14 mouse cellular contexts compared by ENCODE assay signal in the genomic region with DNA sequence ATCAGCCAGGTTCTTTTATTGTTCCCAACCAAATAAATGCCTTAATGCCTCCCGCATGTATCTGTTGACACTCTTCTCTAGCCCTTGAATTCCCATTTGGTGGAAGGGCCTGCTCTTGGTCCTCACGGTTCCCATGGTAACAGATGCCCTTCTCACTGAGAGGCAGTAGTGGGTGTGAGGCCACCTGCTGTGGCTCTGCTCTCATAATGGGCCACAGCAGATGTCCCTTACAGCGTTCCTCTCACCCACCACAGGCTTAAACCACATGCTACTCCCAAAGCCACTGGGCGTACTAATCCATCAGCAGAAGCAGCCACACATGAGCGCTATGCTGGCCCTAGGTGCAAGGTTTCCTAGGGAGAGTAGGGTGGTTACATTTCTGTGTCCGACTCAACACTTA. TPM values are rescaled to one million over a fixed set of nuclear protein-coding genes. Genes with fewer than 3 reads are reported as not detected.
A peak's percentile ranks its signal among the peaks of the same experiment; 100 is the strongest.
DNase-seq lines count a peak whose midpoint lies in the region; ATAC-seq and TF ChIP-seq lines count a peak whose summit lies in the region.
"Had no signal": no experiment of that assay in that cellular context is flagged by ENCODE, and none has a peak within 500 bp of the region (broad histone marks: within the 10 kb centered on the region; RNA-seq: fewer than 3 reads in every experiment).

No protein-coding gene starts in this region.

- H3K27me3 ChIP-seq in midbrain, embryonic 11.5 days (ENCODE audit: control insufficient read depth, insufficient read depth, low read length): no peaks in the 10 kb centered on the region
- H3K27me3 ChIP-seq in midbrain, postnatal 0 days (ENCODE audit: insufficient read depth, low read length): no peaks in the 10 kb centered on the region
- no peaks in the 10 kb centered on the region for H3K27me3 ChIP-seq in hindbrain, embryonic 12.5 days

- peak; percentile 63; the same call in 1 of the 2 replicates for ATAC-seq in midbrain, embryonic 11.5 days (ENCODE audit: low FRiP score)
- ATAC-seq in midbrain, postnatal 0 days (ENCODE audit: low FRiP score): no peak
- ATAC-seq in hindbrain, embryonic 12.5 days (ENCODE audit: low FRiP score): peak; percentile 54; the same call in 1 of the 2 replicates
- no peak for ATAC-seq in activated CD4-positive, CD25-positive, alpha-beta regulatory T cell, adult 4 months
- ATAC-seq: inflammation-experienced regulatory T-cells, adult 6 months had no signal

- H3K4me1 ChIP-seq in midbrain, embryonic 11.5 days (ENCODE audit: control insufficient read depth, insufficient read depth, low read length): peaks cover 4% of the 10 kb centered on the region; the same call in 1 of the 2 replicates
- H3K4me1 ChIP-seq in midbrain, postnatal 0 days (ENCODE audit: insufficient read depth, low read length): no peaks in the 10 kb centered on the region
- H3K4me1 ChIP-seq in hindbrain, embryonic 12.5 days: peaks cover 3% of the 10 kb centered on the region; the same call in 1 of the 2 replicates

- H3K9me3 ChIP-seq in midbrain, embryonic 11.5 days (ENCODE audit: control insufficient read depth, low read length): no peaks in the 10 kb centered on the region
- no peaks in the 10 kb centered on the region for H3K9me3 ChIP-seq in midbrain, postnatal 0 days (ENCODE audit: low read length)
- no peaks in the 10 kb centered on the region; the same call in 1 of the 2 replicates for H3K9me3 ChIP-seq in hindbrain, embryonic 12.5 days (replicated peaks)

- no peaks in the 10 kb centered on the region for H3K36me3 ChIP-seq in midbrain, embryonic 11.5 days (ENCODE audit: control insufficient read depth, insufficient read depth, low read length)
- H3K36me3 ChIP-seq in midbrain, postnatal 0 days (ENCODE audit: insufficient read depth, low read length): no peaks in the 10 kb centered on the region
- no peaks in the 10 kb centered on the region for H3K36me3 ChIP-seq in hindbrain, embryonic 12.5 days
- H3K36me3 ChIP-seq: G1E had no signal

- H3K27ac ChIP-seq in midbrain, embryonic 11.5 days (ENCODE audit: low read depth, low read length): no peak overlapping the region
- no peak overlapping the region for H3K27ac ChIP-seq in midbrain, postnatal 0 days (ENCODE audit: low read depth, low read length)
- H3K27ac ChIP-seq in hindbrain, embryonic 12.5 days: no peak overlapping the region
- H3K27ac ChIP-seq: layer of hippocampus, adult 2 months had no signal

- no peak for TF ChIP-seq CTCF in midbrain, postnatal 0 days (IDR thresholded peaks at IDR 0.05)

- intact Hi-C loops in left cerebral cortex, postnatal 14 days (cut with DNase I): no loop called here

- H3K4me3 ChIP-seq in midbrain, embryonic 11.5 days (ENCODE audit: low read depth, low read length): no peak overlapping the region
- H3K4me3 ChIP-seq in midbrain, postnatal 0 days (ENCODE audit: low read depth, low read length): no peak overlapping the region
- no peak overlapping the region for H3K4me3 ChIP-seq in hindbrain, embryonic 12.5 days
- H3K4me3 ChIP-seq: layer of hippocampus, adult 2 months had no signal

- H3K4me2 ChIP-seq in midbrain, embryonic 11.5 days: no peak overlapping the region
- no peak overlapping the region for H3K4me2 ChIP-seq in midbrain, postnatal 0 days (ENCODE audit: low read depth, low read length, poor library complexity, severe bottlenecking)
- H3K4me2 ChIP-seq in hindbrain, embryonic 12.5 days (replicated peaks): no peak overlapping the region

- no peak overlapping the region for H3K9ac ChIP-seq in midbrain, embryonic 11.5 days (ENCODE audit: low read length)
- no peak overlapping the region for H3K9ac ChIP-seq in midbrain, postnatal 0 days (replicated peaks; ENCODE audit: low read length, poor library complexity, severe bottlenecking)
- H3K9ac ChIP-seq in hindbrain, embryonic 12.5 days: no peak overlapping the region

- peak; percentile 31 for DNase-seq in cerebellum, adult 9-11 months
- DNase-seq in cerebellum, postnatal 4 days (ENCODE audit: low spot score in 2 of 2): no peak
- DNase-seq in midbrain, embryonic 11.5 days (ENCODE audit: low spot score, missing footprints): no peak
- no peak for DNase-seq in midbrain, postnatal 0 days (ENCODE audit: low spot score)
- peak; percentile 67 for DNase-seq in retina, embryonic 14.5 days (ENCODE audit: low spot score)
- DNase-seq in left cerebral cortex, postnatal 14 days (ENCODE audit: low spot score in 2 of 2): no peak
- DNase-seq: lung, adult 2 months; thymus, postnatal 4 days had no signal

- 57% methylated on average over 6 of the region's 6 CpGs for WGBS in midbrain, embryonic 11.5 days
- WGBS in midbrain, postnatal 0 days: 52% methylated on average over 6 of the region's 6 CpGs
- WGBS in hindbrain, embryonic 12.5 days: 47% methylated on average over 6 of the region's 6 CpGs

RNA-seq across cellular contexts. Expression of gene A930033H14Rik, which starts 25.4 kb away (rescaled TPM):
- 0.82 and 0.91 TPM in 2 replicates for polyA plus RNA-seq in midbrain, embryonic 11.5 days (2014; fragmentation: Nextera tagmentation; extraction: Ambion mirVana)
- total RNA-seq in midbrain, postnatal 0 days (2014; rRNA removed): 0.93 and 1.3 TPM in 2 replicates
- 1.3 and 1.5 TPM in 2 replicates for polyA plus RNA-seq in midbrain, postnatal 0 days (2015; fragmentation: Nextera tagmentation; extraction: Ambion mirVana)
- polyA plus RNA-seq in hindbrain, embryonic 12.5 days (2016; fragmentation: Nextera tagmentation; extraction: Ambion mirVana): 1.9 TPM in 2 replicates
- not detected for polyA plus RNA-seq in activated CD4-positive, CD25-positive, alpha-beta regulatory T cell, adult 4 months (2017; shearing (Covaris generic))
- total RNA-seq in left cerebral cortex, postnatal 14 days (2021): 1 to 10 TPM; 4.1 to 4.3 TPM
- total RNA-seq: neutrophil, adult 5-6 weeks had no signal
- polyA plus RNA-seq: G1E; inflammation-experienced regulatory T-cells, adult 6 months had no signal

Comparison
In these comparisons a context has a peak if more than half of its experiments do, and no peak if none do; other contexts are left out.
1. DNase-seq: peak in cerebellum, adult 9-11 months (single experiment) and retina, embryonic 14.5 days (single experiment); none in cerebellum, postnatal 4 days (0 of 2), midbrain, embryonic 11.5 days (single experiment), midbrain, postnatal 0 days (single experiment) and left cerebral cortex, postnatal 14 days (0 of 2).
2. ATAC-seq: peak in midbrain, embryonic 11.5 days (single experiment) and hindbrain, embryonic 12.5 days (single experiment); none in midbrain, postnatal 0 days (single experiment) and activated CD4-positive, CD25-positive, alpha-beta regulatory T cell, adult 4 months (single experiment).